Mouse (Mus musculus): ENCODE measurements around the gene Psmb2.
A peak's percentile ranks its signal among the peaks of the same experiment; 100 is the strongest.

Psmb2 gene

DNA sequence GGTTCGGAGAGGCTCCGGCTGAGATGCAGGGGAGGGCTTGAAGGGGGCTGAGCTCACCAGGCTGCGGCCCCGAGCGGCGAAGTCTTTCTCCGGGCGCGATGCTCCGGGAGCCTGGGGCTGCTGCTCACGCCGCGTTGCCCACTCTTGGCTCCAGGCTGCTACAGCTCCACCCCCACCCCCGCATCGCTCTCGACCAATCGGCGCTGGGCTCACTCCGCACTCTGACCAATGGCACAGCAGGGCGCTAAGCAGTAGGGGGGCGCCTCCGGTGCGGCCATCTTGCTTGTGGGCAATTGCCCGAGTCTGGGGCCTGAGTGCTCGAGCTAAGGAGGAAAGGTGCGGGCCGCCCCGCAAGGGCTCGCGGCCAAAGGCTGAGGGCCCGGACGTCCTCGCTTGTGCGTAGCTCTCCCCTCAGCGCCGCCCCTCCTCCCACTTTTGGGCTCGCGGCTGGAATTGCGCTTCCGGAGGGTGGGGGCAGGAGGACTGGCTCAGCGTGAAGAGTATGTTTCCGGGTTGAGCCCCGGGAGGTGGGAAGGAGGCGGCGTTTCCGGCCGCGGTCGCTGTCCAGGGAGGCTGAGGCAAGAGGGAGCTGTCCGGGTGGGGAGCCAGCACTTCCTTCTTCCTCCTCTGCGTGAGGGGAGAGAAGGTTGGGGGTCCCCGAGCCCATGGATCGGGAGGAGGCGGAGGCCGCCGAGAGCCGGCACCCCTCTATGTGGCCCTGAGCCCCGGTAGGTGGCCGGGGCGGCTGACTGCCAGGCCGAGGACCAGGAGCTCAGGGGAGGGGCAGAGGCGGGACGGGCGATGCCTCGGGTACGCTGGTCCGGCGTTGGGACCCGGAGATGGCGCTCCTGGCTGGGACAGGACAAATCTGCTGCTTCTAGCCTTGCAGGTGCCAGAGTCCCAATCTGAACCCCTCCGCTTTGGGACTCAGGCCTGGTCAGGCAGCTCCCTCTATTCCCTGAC is 76.1 kb downstream of the Psmb2 start, which contains the start of the genes Ncdn and AU040320:
TSS of gene Ncdn (minus strand) at position 171 of the 963 bp plus-strand sequence.
TSS of gene AU040320 (plus strand) at position 277 of the 963 bp plus-strand sequence.
- peak; percentile 96 for DNase-seq

DNA sequence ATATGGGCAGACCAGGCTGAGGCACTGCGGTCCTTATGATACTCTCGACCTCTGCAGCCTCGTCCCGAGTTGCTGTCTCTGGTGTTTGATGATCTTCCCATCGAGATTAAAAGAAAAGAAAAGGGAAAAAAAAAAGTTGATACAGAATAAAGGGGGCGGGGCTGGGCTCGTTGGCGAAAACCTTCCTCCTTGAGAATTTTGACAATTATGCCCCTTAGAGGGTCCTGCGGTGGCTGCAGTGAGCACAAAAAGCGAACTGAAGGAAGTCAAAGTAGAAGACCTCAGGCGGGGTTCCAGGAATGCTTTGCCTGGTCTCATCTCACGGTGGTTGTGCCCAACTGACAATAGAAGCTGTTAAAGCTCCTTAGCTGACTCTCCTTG is 76.8 kb downstream of the Psmb2 start:
- no peak for DNase-seq

DNA sequence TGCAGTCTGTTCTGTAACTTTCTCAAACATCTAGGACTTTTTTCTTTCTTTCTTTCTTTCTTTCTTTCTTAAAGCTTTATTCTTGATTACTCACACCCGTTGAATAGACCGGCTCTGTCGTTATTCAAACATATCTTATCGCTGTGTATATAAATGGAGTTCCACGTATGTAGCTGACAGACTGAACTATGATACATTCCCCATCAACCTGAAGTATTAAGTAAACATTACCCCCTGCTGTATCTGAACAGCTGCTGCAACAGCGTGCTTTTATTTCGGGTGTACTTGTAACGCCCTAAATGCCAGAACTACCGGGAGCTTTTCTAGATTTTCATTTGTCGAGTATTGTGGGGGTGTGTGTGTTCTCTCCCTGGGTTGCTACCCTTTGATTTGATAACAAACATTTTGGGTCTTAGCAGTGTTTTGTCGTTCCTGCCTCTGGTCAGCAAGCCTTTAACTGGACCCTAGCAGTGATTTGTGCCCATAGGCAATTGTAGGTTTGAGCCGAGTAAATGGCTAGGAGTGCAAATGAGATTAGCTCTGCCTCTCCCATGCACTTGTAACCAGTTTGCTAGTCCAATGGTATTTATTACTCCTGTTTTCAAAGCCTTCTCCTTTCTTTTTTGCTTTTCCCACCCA is 77.4 kb downstream of the Psmb2 start:
- no peak for DNase-seq

DNA sequence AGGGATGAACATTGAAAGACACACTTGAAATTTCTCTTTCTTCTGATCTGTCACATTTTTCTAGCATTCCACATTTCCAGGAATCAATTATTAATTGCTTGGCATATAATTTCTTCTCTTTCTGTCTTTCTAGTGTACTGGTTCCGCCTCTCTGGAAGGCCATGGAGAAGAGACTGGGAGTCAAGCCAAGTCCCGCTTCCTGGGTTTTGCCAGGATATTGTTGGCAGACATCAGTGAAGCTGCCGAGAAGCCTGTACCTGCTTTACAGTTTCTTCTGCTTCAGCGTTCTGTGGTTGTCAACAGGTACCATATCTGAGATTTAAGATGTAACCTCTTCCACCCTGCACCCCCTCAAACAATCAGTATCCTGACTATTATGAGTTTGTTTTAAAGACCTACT is 79.3 kb downstream of the Psmb2 start:
- DNase-seq = peak; percentile 61

DNA sequence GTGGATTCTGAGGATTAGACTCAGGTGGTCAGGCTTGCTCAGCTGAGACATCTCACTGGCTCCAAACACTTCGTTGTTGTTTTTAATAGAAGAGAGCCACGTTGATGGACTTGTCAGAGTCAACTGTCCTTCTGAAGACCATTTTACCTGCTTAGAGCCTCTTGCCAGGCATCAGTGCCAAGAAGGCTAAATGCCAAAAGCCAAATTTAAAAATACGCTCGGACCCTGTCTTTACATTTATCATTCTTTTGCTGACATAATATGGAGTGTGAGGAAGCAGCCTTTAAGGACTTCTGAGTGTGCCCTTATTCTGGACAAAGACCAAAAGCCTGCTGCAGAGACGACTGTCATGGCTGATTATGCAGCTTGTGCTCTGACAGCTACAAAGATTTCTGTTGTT is 80.9 kb downstream of the Psmb2 start:
- no peak for DNase-seq
